Comparison of ENCODE assay signal across 16 mouse cellular contexts in the genomic region with DNA sequence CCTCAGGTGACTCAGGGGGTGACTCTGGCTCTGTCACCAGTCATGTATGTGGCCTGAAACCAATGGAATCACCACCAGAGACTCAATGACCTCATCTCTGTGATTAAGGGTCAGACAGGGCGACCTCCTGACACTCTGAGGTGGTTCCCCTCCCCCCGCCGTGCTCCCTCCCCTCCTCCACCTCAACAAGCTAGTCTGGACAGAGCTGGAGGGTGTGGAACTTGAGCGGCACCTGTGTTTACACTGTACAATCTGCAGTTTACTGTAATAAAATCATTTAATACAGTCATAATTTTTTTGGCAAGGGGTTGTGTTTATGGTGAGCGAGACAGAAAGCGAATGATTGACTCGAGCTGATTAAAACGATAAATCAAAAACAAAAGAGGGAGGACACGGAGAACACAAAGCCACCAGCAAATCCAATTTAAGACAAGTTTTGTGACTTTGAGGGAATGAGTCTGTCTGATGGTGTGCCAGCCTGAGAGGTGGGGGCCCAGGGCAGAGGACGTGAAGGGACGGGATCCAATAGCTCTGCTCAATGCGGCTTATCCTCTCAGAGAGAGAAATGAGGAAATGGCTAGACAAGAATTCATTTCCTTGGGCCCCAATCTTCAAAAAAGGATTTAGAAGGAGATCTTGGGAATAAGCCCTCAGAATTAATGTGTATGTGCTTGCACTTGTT.
DNase-seq lines count a peak whose midpoint lies in the region; ATAC-seq and TF ChIP-seq lines count a peak whose summit lies in the region.
"Had no signal": no experiment of that assay in that cellular context is flagged by ENCODE, and none has a peak within 500 bp of the region (broad histone marks: within the 10 kb centered on the region; RNA-seq: fewer than 3 reads in every experiment).

No protein-coding gene starts in this region.

- 43% methylated on average over 12 of the region's 12 CpGs for WGBS in lung, embryonic 16.5 days
- WGBS in lung, adult 2 months, result 39% methylated on average over 12 of the region's 12 CpGs
- WGBS in embryonic facial prominence, embryonic 12.5 days, result 64% methylated on average over 12 of the region's 12 CpGs
- 53% methylated on average over 12 of the region's 12 CpGs for whole genome bisulfite sequencing in intestine, embryonic 15.5 days
- WGBS in stomach, embryonic 16.5 days, result 28% methylated on average over 12 of the region's 12 CpGs
- 63% methylated on average over 12 of the region's 12 CpGs for WGBS in kidney, embryonic 15.5 days

- no peak overlapping the region for H3K27ac ChIP-seq in lung, embryonic 16.5 days (ENCODE audit: low read length)
- no peak overlapping the region for H3K27ac ChIP-seq in embryonic facial prominence, embryonic 12.5 days
- H3K27ac ChIP-seq in intestine, embryonic 15.5 days, result no peak overlapping the region
- H3K27ac ChIP-seq in stomach, embryonic 16.5 days (ENCODE audit: low read length), result peak overlapping the region; percentile 31; the same call in 1 of the 2 replicates
- no peak overlapping the region for H3K27ac ChIP-seq in kidney, embryonic 15.5 days
- H3K27ac ChIP-seq: forebrain, embryonic 12.5 days; gastrocnemius, adult 2 months; hindbrain, embryonic 12.5 days; liver, embryonic 13.5 days had no signal

- peak; percentile 56 for ATAC-seq in lung, embryonic 16.5 days (ENCODE audit: low read depth)
- 0 out of 2 replicates have a peak, but pooled peaks have one; percentile 64 for ATAC-seq in embryonic facial prominence, embryonic 12.5 days (ENCODE audit: insufficient number of reproducible peaks, insufficient read depth, low FRiP score, low TSS enrichment)
- peak; percentile 92 for ATAC-seq in intestine, embryonic 15.5 days
- peak; percentile 84 for ATAC-seq in stomach, embryonic 16.5 days (ENCODE audit: insufficient read depth, low FRiP score)
- no peak for ATAC-seq in kidney, embryonic 15.5 days (replicated peaks; ENCODE audit: low FRiP score)

- TF ChIP-seq POLR2A in lung, adult 2 months (IDR thresholded peaks at IDR 0.05; ENCODE audit: borderline replicate concordance, extremely low read depth, low read depth, low read length), result no peak

- H3K4me3 ChIP-seq in lung, embryonic 16.5 days (ENCODE audit: low read length), result no peak overlapping the region
- no peak overlapping the region for H3K4me3 ChIP-seq in lung, adult 2 months (replicated peaks; ENCODE audit: extremely low read depth, low read depth, low read length)
- H3K4me3 ChIP-seq in embryonic facial prominence, embryonic 12.5 days, result no peak overlapping the region
- H3K4me3 ChIP-seq in intestine, embryonic 15.5 days (replicated peaks), result no peak overlapping the region
- H3K4me3 ChIP-seq in stomach, embryonic 16.5 days (replicated peaks; ENCODE audit: low read length), result no peak overlapping the region
- H3K4me3 ChIP-seq in kidney, embryonic 15.5 days (replicated peaks), result no peak overlapping the region
- H3K4me3 ChIP-seq: forebrain, embryonic 12.5 days; gastrocnemius, adult 2 months; hindbrain, embryonic 12.5 days; liver, embryonic 13.5 days had no signal

- no peak overlapping the region for H3K9ac ChIP-seq in lung, embryonic 16.5 days (ENCODE audit: low read length)
- H3K9ac ChIP-seq in embryonic facial prominence, embryonic 12.5 days, result no peak overlapping the region
- no peak overlapping the region for H3K9ac ChIP-seq in intestine, embryonic 15.5 days
- no peak overlapping the region for H3K9ac ChIP-seq in stomach, embryonic 16.5 days (ENCODE audit: low read length)
- H3K9ac ChIP-seq in kidney, embryonic 15.5 days, result no peak overlapping the region
- H3K9ac ChIP-seq: forebrain, embryonic 12.5 days; hindbrain, embryonic 12.5 days; liver, embryonic 13.5 days had no signal

- H3K4me1 ChIP-seq in lung, embryonic 16.5 days (replicated peaks; ENCODE audit: control insufficient read depth, insufficient read depth, low read length), result peaks cover 3% of the 10 kb centered on the region
- no peaks in the 10 kb centered on the region for H3K4me1 ChIP-seq in lung, adult 2 months (ENCODE audit: control insufficient read depth, insufficient read depth, low read length)
- H3K4me1 ChIP-seq in embryonic facial prominence, embryonic 12.5 days, result peaks cover 8% of the 10 kb centered on the region; the same call in 1 of the 2 replicates
- H3K4me1 ChIP-seq in intestine, embryonic 15.5 days (replicated peaks), result peaks cover 10% of the 10 kb centered on the region; the same call in 1 of the 2 replicates
- H3K4me1 ChIP-seq in stomach, embryonic 16.5 days (ENCODE audit: control insufficient read depth, insufficient read depth, low read length), result peaks cover 17% of the 10 kb centered on the region
- peaks cover 51% of the 10 kb centered on the region for H3K4me1 ChIP-seq in kidney, embryonic 15.5 days
- H3K4me1 ChIP-seq: forebrain, embryonic 12.5 days; liver, embryonic 13.5 days had no signal

- H3K4me2 ChIP-seq in lung, embryonic 16.5 days (ENCODE audit: low read depth, low read length), result no peak overlapping the region
- no peak overlapping the region for H3K4me2 ChIP-seq in embryonic facial prominence, embryonic 12.5 days (replicated peaks)
- H3K4me2 ChIP-seq in intestine, embryonic 15.5 days (replicated peaks), result no peak overlapping the region
- H3K4me2 ChIP-seq in stomach, embryonic 16.5 days (ENCODE audit: low read depth, low read length), result no peak overlapping the region
- no peak overlapping the region for H3K4me2 ChIP-seq in kidney, embryonic 15.5 days
- H3K4me2 ChIP-seq: forebrain, embryonic 12.5 days; heart, embryonic 11.5 days; hindbrain, embryonic 12.5 days; liver, embryonic 13.5 days had no signal

- no peak for TF ChIP-seq CTCF in lung, adult 2 months (IDR thresholded peaks at IDR 0.05; ENCODE audit: insufficient read depth, low read length)

- H3K36me3 ChIP-seq in lung, embryonic 16.5 days (ENCODE audit: control insufficient read depth, insufficient read depth, low read length), result no peaks in the 10 kb centered on the region
- H3K36me3 ChIP-seq in embryonic facial prominence, embryonic 12.5 days, result no peaks in the 10 kb centered on the region
- no peaks in the 10 kb centered on the region for H3K36me3 ChIP-seq in intestine, embryonic 15.5 days
- H3K36me3 ChIP-seq in stomach, embryonic 16.5 days (ENCODE audit: control insufficient read depth, insufficient read depth, low read length), result no peaks in the 10 kb centered on the region
- H3K36me3 ChIP-seq in kidney, embryonic 15.5 days, result no peaks in the 10 kb centered on the region
- H3K36me3 ChIP-seq: forebrain, embryonic 12.5 days; hindbrain, embryonic 12.5 days; liver, embryonic 13.5 days had no signal

- no peaks in the 10 kb centered on the region for H3K9me3 ChIP-seq in lung, embryonic 16.5 days (ENCODE audit: control insufficient read depth, low read length)
- no peaks in the 10 kb centered on the region for H3K9me3 ChIP-seq in embryonic facial prominence, embryonic 12.5 days
- no peaks in the 10 kb centered on the region for H3K9me3 ChIP-seq in intestine, embryonic 15.5 days
- no peaks in the 10 kb centered on the region for H3K9me3 ChIP-seq in stomach, embryonic 16.5 days (replicated peaks; ENCODE audit: control insufficient read depth, low read length)
- H3K9me3 ChIP-seq in kidney, embryonic 15.5 days (replicated peaks), result no peaks in the 10 kb centered on the region
- H3K9me3 ChIP-seq: forebrain, embryonic 12.5 days; hindbrain, embryonic 12.5 days; liver, embryonic 13.5 days had no signal

- DNase-seq in lung, adult 2 months, result no peak
- no peak for DNase-seq in cerebellum, adult 9-11 months
- DNase-seq: cerebellum, adult 9-10 months; gastrocnemius, adult 2 months; heart, postnatal 10 days; left cerebral cortex, postnatal 4 days; liver, embryonic 13.5 days; right cerebral cortex, postnatal 4 days had no signal

- H3K27me3 ChIP-seq in lung, embryonic 16.5 days (ENCODE audit: control insufficient read depth, insufficient read depth, low read depth, low read length), result no peaks in the 10 kb centered on the region; the same call in 1 of the 2 replicates
- 0 out of 2 replicates have a peak, but pooled peaks cover 3% of the 10 kb centered on the region for H3K27me3 ChIP-seq in embryonic facial prominence, embryonic 12.5 days
- H3K27me3 ChIP-seq in intestine, embryonic 15.5 days (replicated peaks), result no peaks in the 10 kb centered on the region
- H3K27me3 ChIP-seq in stomach, embryonic 16.5 days (ENCODE audit: control insufficient read depth, insufficient read depth, low read length), result no peaks in the 10 kb centered on the region
- H3K27me3 ChIP-seq in kidney, embryonic 15.5 days, result peaks cover 15% of the 10 kb centered on the region
- H3K27me3 ChIP-seq: forebrain, embryonic 12.5 days; hindbrain, embryonic 12.5 days; liver, embryonic 13.5 days had no signal
